Mouse (Mus musculus) neural tube, embryonic 12.5 days (tissue): ENCODE measurements around the gene Nhsl1. TPM values are rescaled to one million over a fixed set of nuclear protein-coding genes. Genes with fewer than 3 reads are reported as not detected.
"Not testable (repeated sequence)": the region's sequence is repeated elsewhere in the genome, so short reads cannot be mapped to it uniquely, and the experiment has no call there.

Experiments
- ATAC-seq: fragments of 200-750 bp; cut with Nextera tagmentation; 2 replicates; pipeline ENCODE4 v1.8.0; 2017; ENCODE audit warnings: low read depth, mild to moderate bottlenecking, moderate TSS enrichment, moderate library complexity; ENCODE audit not compliant: low FRiP score
- H3K27ac ChIP-seq: fragments of 300-500 bp; sonication (generic); 2 replicates; pipeline ENCODE4 v1.5.1; 2016
- H3K27me3 ChIP-seq: fragments of 300-500 bp; sonication (generic); replicated peaks from 2 replicates; pipeline ENCODE4 v1.6.1; 2016; ENCODE audit warnings: mild to moderate bottlenecking
- H3K36me3 ChIP-seq: fragments of 300-500 bp; sonication (generic); 2 replicates; pipeline ENCODE4 v1.6.1; 2016; ENCODE audit warnings: mild to moderate bottlenecking
- H3K4me1 ChIP-seq: fragments of 300-500 bp; sonication (generic); 2 replicates; pipeline ENCODE4 v1.6.1; 2016
- H3K4me2 ChIP-seq: fragments of 300-500 bp; sonication (generic); replicated peaks from 2 replicates; pipeline ENCODE4 v1.6.1; 2016; ENCODE audit warnings: mild to moderate bottlenecking
- H3K4me3 ChIP-seq: fragments of 300-500 bp; sonication (generic); 2 replicates; pipeline ENCODE4 v1.5.1; 2016
- H3K9ac ChIP-seq: fragments of 300-500 bp; sonication (generic); 2 replicates; pipeline ENCODE4 v1.6.1; 2016; ENCODE audit warnings: mild to moderate bottlenecking
- H3K9me3 ChIP-seq: fragments of 300-500 bp; sonication (generic); 2 replicates; pipeline ENCODE4 v1.6.1; 2016; ENCODE audit warnings: mild to moderate bottlenecking
- whole genome bisulfite sequencing: fragments of 180-500 bp; shearing (Covaris S2); methylation state at CpG from one replicate; pipeline ENCODE4 v1.1.7; 2016; 5-methylcytosine and 5-hydroxymethylcytosine counted together
- polyA plus RNA-seq: library from polyadenylated mRNA; unstranded; fragments of >200 nt; fragmentation: Nextera tagmentation; extraction: Ambion mirVana; gene quantifications from 2 replicates; pipeline ENCODE4 v1.2.1, GENCODE M21; 2016

Gene Nhsl1
- polyA plus RNA-seq, 1 experiment from 2014 or later, result 18.9 TPM

- Histone ChIP-seq H3K4me3 (peak overlapping the region; percentile 35), H3K4me2 (peak overlapping the region; percentile 65), H3K9ac (peak overlapping the region; percentile 47; the same call in 1 of the 2 replicates), H3K27me3 (no peaks in the 10 kb centered on the region), H3K27ac (no peak overlapping the region), H3K4me1 (peaks cover 9% of the 10 kb centered on the region), H3K9me3 (0 out of 2 replicates have a peak, but pooled peaks cover 3% of the 10 kb centered on the region), H3K36me3 (peaks cover 21% of the 10 kb centered on the region)
- whole genome bisulfite sequencing, result 3% methylated on average over 18 of the region's 18 CpGs
- peak; percentile 75 for ATAC-seq
Measured at GRCm38 (mm10) chr10:18430973-18431372, 112.2 kb downstream of the Nhsl1 start.

GRCm38 (mm10) chr10:18431546-18431945, 112.8 kb downstream of the Nhsl1 start:
- Histone ChIP-seq H3K36me3 (peaks cover 16% of the 10 kb centered on the region), H3K9me3 (no peaks in the 10 kb centered on the region), H3K4me3 (no peak overlapping the region), H3K27me3 (no peaks in the 10 kb centered on the region), H3K4me2 (no peak overlapping the region; the same call in 1 of the 2 replicates), H3K27ac (no peak overlapping the region), H3K4me1 (peaks cover 10% of the 10 kb centered on the region), H3K9ac (no peak overlapping the region)
- 77% methylated on average over 3 of the region's 3 CpGs for WGBS
- no peak for ATAC-seq

GRCm38 (mm10) chr10:18435454-18435853, 116.7 kb downstream of the Nhsl1 start:
- no peak overlapping the region for H3K9ac ChIP-seq
- no peaks in the 10 kb centered on the region for H3K27me3 ChIP-seq
- no peaks in the 10 kb centered on the region for H3K9me3 ChIP-seq
- H3K4me3 ChIP-seq, result no peak overlapping the region
- ATAC-seq, result no peak
- WGBS, result 88% methylated on average over 6 of the region's 6 CpGs
- peaks cover 10% of the 10 kb centered on the region for H3K4me1 ChIP-seq
- no peaks in the 10 kb centered on the region for H3K36me3 ChIP-seq
- no peak overlapping the region for H3K27ac ChIP-seq
- H3K4me2 ChIP-seq, result no peak overlapping the region

GRCm38 (mm10) chr10:18435938-18436337, 117.2 kb downstream of the Nhsl1 start:
- ATAC-seq, result no peak
- Histone ChIP-seq H3K36me3 (no peaks in the 10 kb centered on the region), H3K27ac (no peak overlapping the region), H3K9me3 (no peaks in the 10 kb centered on the region), H3K27me3 (no peaks in the 10 kb centered on the region), H3K4me1 (peaks cover 7% of the 10 kb centered on the region), H3K4me2 (no peak overlapping the region), H3K9ac (no peak overlapping the region), H3K4me3 (no peak overlapping the region)
- WGBS, result 68% methylated on average over 7 of the region's 7 CpGs

GRCm38 (mm10) chr10:18437584-18437983, 118.8 kb downstream of the Nhsl1 start:
- Histone ChIP-seq H3K9me3 (no peaks in the 10 kb centered on the region), H3K4me2 (no peak overlapping the region), H3K4me1 (peaks cover 4% of the 10 kb centered on the region), H3K4me3 (no peak overlapping the region), H3K27ac (no peak overlapping the region), H3K9ac (no peak overlapping the region), H3K36me3 (no peaks in the 10 kb centered on the region), H3K27me3 (no peaks in the 10 kb centered on the region)
- 57% methylated on average over 2 of the region's 2 CpGs for WGBS
- no peak for ATAC-seq

- no peak overlapping the region for H3K27ac ChIP-seq
- peak overlapping the region; percentile 28 for H3K4me2 ChIP-seq
- no peaks in the 10 kb centered on the region for H3K36me3 ChIP-seq
- no peaks in the 10 kb centered on the region for H3K27me3 ChIP-seq
- no peaks in the 10 kb centered on the region for H3K9me3 ChIP-seq
- H3K9ac ChIP-seq, result no peak overlapping the region
- peak; percentile 66 for ATAC-seq
- H3K4me3 ChIP-seq, result no peak overlapping the region
- peaks cover 17% of the 10 kb centered on the region for H3K4me1 ChIP-seq
- WGBS, result 24% methylated on average over 6 of the region's 6 CpGs
Measured at GRCm38 (mm10) chr10:18445603-18446358, 127.0 kb downstream of the Nhsl1 start.

- H3K4me1 ChIP-seq, result peaks cover 17% of the 10 kb centered on the region
- H3K36me3 ChIP-seq, result no peaks in the 10 kb centered on the region
- H3K27me3 ChIP-seq, result no peaks in the 10 kb centered on the region
- H3K4me2 ChIP-seq, result peak overlapping the region; percentile 28
- H3K9me3 ChIP-seq, result no peaks in the 10 kb centered on the region
- 9% methylated on average over 5 of the region's 7 CpGs for WGBS
- no peak overlapping the region for H3K4me3 ChIP-seq
- ATAC-seq, result peak; percentile 43; the same call in 1 of the 2 replicates
- H3K27ac ChIP-seq, result no peak overlapping the region
- H3K9ac ChIP-seq, result no peak overlapping the region
Measured at GRCm38 (mm10) chr10:18446359-18446820, 127.6 kb downstream of the Nhsl1 start.

GRCm38 (mm10) chr10:18447299-18447698, 128.5 kb downstream of the Nhsl1 start:
- Histone ChIP-seq H3K4me1 (peaks cover 17% of the 10 kb centered on the region), H3K27me3 (no peaks in the 10 kb centered on the region), H3K4me3 (no peak overlapping the region), H3K4me2 (no peak overlapping the region), H3K9ac (no peak overlapping the region), H3K36me3 (no peaks in the 10 kb centered on the region), H3K27ac (no peak overlapping the region), H3K9me3 (no peaks in the 10 kb centered on the region)
- no peak for ATAC-seq
- WGBS, result 68% methylated on average over 4 of the region's 4 CpGs

- H3K27me3 ChIP-seq, H3K9me3 ChIP-seq, H3K4me3 ChIP-seq, H3K36me3 ChIP-seq, ATAC-seq, H3K9ac ChIP-seq, H3K27ac ChIP-seq, H3K4me2 ChIP-seq: not testable (repeated sequence)
- H3K4me1 ChIP-seq, result peaks cover 17% of the 10 kb centered on the region
- WGBS, result 93% methylated on average over 7 of the region's 7 CpGs
Measured at GRCm38 (mm10) chr10:18448896-18449295, 130.1 kb downstream of the Nhsl1 start.

GRCm38 (mm10) chr10:18453380-18453779, 134.6 kb downstream of the Nhsl1 start:
- ATAC-seq, result peak; percentile 37; the same call in 1 of the 2 replicates
- Histone ChIP-seq H3K27me3 (no peaks in the 10 kb centered on the region), H3K9me3 (no peaks in the 10 kb centered on the region), H3K9ac (no peak overlapping the region), H3K4me2 (no peak overlapping the region), H3K36me3 (no peaks in the 10 kb centered on the region), H3K4me1 (peaks cover 11% of the 10 kb centered on the region), H3K27ac (no peak overlapping the region), H3K4me3 (no peak overlapping the region)
- 37% methylated on average over 4 of the region's 4 CpGs for WGBS

- Histone ChIP-seq H3K36me3 (no peaks in the 10 kb centered on the region), H3K4me3 (no peak overlapping the region), H3K9me3 (no peaks in the 10 kb centered on the region), H3K4me2 (no peak overlapping the region), H3K9ac (no peak overlapping the region), H3K4me1 (peaks cover 11% of the 10 kb centered on the region), H3K27me3 (no peaks in the 10 kb centered on the region), H3K27ac (no peak overlapping the region)
- no peak for ATAC-seq
- WGBS, result 79% methylated on average over 3 of the region's 3 CpGs
Measured at GRCm38 (mm10) chr10:18454161-18454560, 135.4 kb downstream of the Nhsl1 start.

- no peaks in the 10 kb centered on the region for H3K36me3 ChIP-seq
- 92% methylated on average over 10 of the region's 10 CpGs for WGBS
- H3K9me3 ChIP-seq, result no peaks in the 10 kb centered on the region
- ATAC-seq, result no peak
- H3K4me3 ChIP-seq, result no peak overlapping the region
- no peaks in the 10 kb centered on the region for H3K27me3 ChIP-seq
- no peak overlapping the region for H3K4me2 ChIP-seq
- no peak overlapping the region for H3K9ac ChIP-seq
- H3K4me1 ChIP-seq, result peaks cover 11% of the 10 kb centered on the region
- H3K27ac ChIP-seq, result 0 out of 2 replicates have a peak overlapping the region, but pooled peaks have one; percentile 2
Measured at GRCm38 (mm10) chr10:18455301-18455920, 136.6 kb downstream of the Nhsl1 start.
